Mouse (Mus musculus) limb, embryonic 15.5 days (tissue): ENCODE measurements around the gene Taf5. TPM values are rescaled to one million over a fixed set of nuclear protein-coding genes. Genes with fewer than 3 reads are reported as not detected.

Source experiments
- ATAC-seq: fragments of 200-750 bp; cut with Nextera tagmentation; 2 replicates; pipeline ENCODE4 v1.8.0; 2017; ENCODE audit warnings: low read depth, moderate TSS enrichment; ENCODE audit not compliant: insufficient number of reproducible peaks, low FRiP score, low TSS enrichment
- H3K27ac ChIP-seq: fragments of 300-500 bp; sonication (generic); 2 replicates; pipeline ENCODE4 v1.5.1; 2015; ENCODE audit warnings: moderate library complexity, mild to moderate bottlenecking, inconsistent platforms
- H3K27me3 ChIP-seq: fragments of 300-500 bp; sonication (generic); 2 replicates; pipeline ENCODE4 v1.6.1; 2015; ENCODE audit warnings: inconsistent platforms
- H3K36me3 ChIP-seq: fragments of 300-500 bp; sonication (generic); 2 replicates; pipeline ENCODE4 v1.6.1; 2015; ENCODE audit warnings: inconsistent platforms
- H3K4me1 ChIP-seq: fragments of 300-500 bp; sonication (generic); 2 replicates; pipeline ENCODE4 v1.6.1; 2015; ENCODE audit warnings: inconsistent platforms
- H3K4me2 ChIP-seq: fragments of 300-500 bp; sonication (generic); 2 replicates; pipeline ENCODE4 v1.6.1; 2015; ENCODE audit warnings: mild to moderate bottlenecking, inconsistent platforms
- H3K4me3 ChIP-seq: fragments of 300-500 bp; sonication (generic); 2 replicates; pipeline ENCODE4 v1.5.1; 2015; ENCODE audit warnings: mild to moderate bottlenecking, inconsistent platforms
- H3K9ac ChIP-seq: fragments of 300-500 bp; sonication (generic); 2 replicates; pipeline ENCODE4 v1.6.1; 2015; ENCODE audit warnings: inconsistent platforms
- H3K9me3 ChIP-seq: fragments of 300-500 bp; sonication (generic); 2 replicates; pipeline ENCODE4 v1.6.1; 2016; ENCODE audit warnings: inconsistent platforms
- WGBS: fragments of 180-500 bp; shearing (Covaris S2); methylation state at CpG from one replicate; pipeline ENCODE4 v1.1.7; 2015; 5-methylcytosine and 5-hydroxymethylcytosine counted together
- polyA plus RNA-seq: library from polyadenylated mRNA; unstranded; fragments of >200 nt; fragmentation: Nextera tagmentation; extraction: Ambion mirVana; gene quantifications from 2 replicates; pipeline ENCODE4 v1.2.1, GENCODE M21; 2015

Gene Taf5
- polyA plus RNA-seq, 1 experiment from 2014 or later = 4.6 TPM

GRCm38 (mm10) chr19:47130551-47131125, 63.1 kb downstream of the Taf5 start:
- no peaks in the 10 kb centered on the region for H3K9me3 ChIP-seq
- peaks cover 92% of the 10 kb centered on the region for H3K36me3 ChIP-seq
- H3K4me3 ChIP-seq = no peak overlapping the region
- H3K4me1 ChIP-seq = peaks cover 1% of the 10 kb centered on the region; the same call in 1 of the 2 replicates
- ATAC-seq = no peak
- H3K27me3 ChIP-seq = no peaks in the 10 kb centered on the region
- no peak overlapping the region for H3K4me2 ChIP-seq
- no peak overlapping the region for H3K9ac ChIP-seq
- WGBS = 92% methylated on average over 15 of the region's 15 CpGs
- H3K27ac ChIP-seq = no peak overlapping the region

Other genes starting within 250 kb of the Taf5 start
- 0.56 and 0.68 TPM in 2 replicates for gene Ina, start 53.0 kb upstream of the Taf5 start, polyA plus RNA-seq
- 70.4 and 71.5 TPM in 2 replicates for gene Nt5c2, start 52.6 kb upstream of the Taf5 start, polyA plus RNA-seq
- gene Pcgf6, start 16.8 kb upstream of the Taf5 start, polyA plus RNA-seq = 11.0 and 14.0 TPM in 2 replicates
- gene Usmg5, start 22.9 kb downstream of the Taf5 start, polyA plus RNA-seq = 996 and 1,159 TPM in 2 replicates
- gene Pdcd11, start 23.0 kb downstream of the Taf5 start, polyA plus RNA-seq = 7.7 and 8.8 TPM in 2 replicates
- 13.0 and 13.6 TPM in 2 replicates for gene Calhm2, start 70.5 kb downstream of the Taf5 start, polyA plus RNA-seq
- not detected in 2 replicates for gene Calhm1, start 76.5 kb downstream of the Taf5 start, polyA plus RNA-seq
- not detected in 2 replicates for gene Calhm3, start 90.0 kb downstream of the Taf5 start, polyA plus RNA-seq
- 6.2 and 8.2 TPM in 2 replicates for gene Neurl1a, start 111.1 kb downstream of the Taf5 start, polyA plus RNA-seq